Mouse (Mus musculus) kidney, postnatal 4 days (tissue): ENCODE measurements around the gene Dpysl4.

ENCODE experiments used
- DNase-seq, 2 experiments: peaks; one replicate each; pipeline ENCODE4 v3.0.0; 2021; ENCODE audit warnings: mixed read lengths in 2 of 2

Gene Dpysl4

DNA sequence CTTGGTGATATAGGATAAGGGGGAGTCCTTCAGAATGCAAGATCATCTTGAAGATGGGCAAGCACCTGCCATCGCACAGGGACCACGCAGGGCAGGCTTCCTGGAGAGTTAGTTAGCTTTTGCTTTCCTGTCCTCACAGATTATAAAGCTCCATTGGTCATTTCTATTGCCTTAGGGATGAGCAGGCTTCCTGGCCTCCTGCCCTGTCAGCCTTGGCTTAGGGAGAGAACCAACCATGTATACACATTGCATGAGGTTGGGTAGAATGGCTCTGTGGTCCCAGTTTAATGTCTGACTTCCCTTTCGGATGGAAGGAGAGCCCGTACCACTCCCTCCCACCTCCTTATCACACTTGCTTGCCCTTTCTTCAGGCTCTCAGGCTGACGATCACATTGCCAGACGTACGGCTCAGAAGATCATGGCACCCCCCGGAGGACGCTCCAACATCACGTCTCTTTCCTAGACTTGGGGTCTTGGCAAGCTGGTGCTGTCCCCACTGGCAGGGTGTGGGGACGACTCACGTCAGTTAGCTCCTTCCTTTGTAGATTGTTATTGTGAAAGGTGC lies 14.8 kb downstream of the Dpysl4 start:
- DNase-seq, result no peak

DNA sequence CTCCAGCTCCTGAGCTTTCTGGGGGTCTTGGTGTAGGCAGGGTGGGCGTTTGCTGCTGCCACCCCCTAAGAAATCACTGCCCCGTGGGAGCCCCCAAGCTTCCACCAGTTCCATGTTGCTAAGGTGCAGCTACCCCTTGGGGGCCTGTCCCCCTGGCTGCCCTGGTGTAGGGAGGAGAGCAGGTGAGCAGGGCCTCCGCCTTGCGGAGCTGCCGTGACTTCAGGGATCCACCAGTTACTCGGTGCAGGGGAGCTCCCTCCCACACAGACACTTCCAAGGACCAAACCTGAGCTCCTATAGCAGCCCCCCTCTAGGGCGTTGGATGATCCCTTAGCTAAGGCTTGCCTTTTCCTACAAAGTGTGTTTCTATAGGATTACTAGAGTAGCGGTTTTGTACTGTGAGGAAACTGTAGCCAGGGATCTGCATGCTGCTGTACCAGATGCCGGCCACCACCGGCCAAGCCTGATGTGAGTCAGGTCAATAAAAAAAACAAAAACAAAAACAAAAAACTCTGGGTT lies 15.5 kb downstream of the Dpysl4 start:
- no peak for DNase-seq

DNA sequence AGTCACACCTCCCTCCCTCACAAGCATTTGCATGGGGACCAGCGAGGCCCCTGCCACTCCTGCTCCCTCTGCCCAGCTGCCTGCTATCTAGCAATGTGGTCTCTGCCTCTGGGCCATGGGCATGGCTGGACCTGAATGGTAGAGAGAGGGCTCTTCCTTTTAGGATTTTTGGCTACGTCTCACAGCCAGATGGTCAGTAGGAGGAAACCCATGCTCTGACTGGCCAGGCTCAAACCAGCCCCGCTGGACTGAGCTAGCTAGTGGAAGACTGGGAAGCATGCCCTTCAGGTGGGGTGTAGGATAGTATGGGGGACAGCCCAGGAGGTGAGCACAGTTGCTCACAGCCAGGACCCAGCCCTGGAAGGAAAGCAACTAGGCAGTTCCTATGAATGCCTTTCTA lies 16.0 kb downstream of the Dpysl4 start:
- DNase-seq, result no peak

DNA sequence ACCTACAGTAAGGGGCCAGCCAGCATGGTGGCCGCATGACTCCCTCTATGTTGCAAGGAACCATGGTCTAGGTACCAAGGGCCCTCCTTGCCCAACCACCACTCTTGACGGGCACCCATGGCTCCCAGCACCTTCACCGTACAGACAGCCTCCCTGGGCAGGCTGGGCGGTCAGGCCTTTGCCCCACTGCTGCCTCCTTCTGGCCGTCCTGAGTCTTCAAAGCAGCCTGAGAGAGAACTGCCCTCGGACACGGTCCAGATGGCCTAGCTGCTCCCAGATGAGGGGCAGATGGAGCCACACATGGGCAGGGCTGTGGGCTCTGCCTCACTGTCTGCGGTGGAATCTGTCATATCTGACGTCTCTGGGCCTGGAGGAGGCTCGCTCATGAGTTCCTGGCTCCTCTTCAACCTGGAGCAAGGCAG lies 18.2 kb downstream of the Dpysl4 start:
- DNase-seq, result peak; percentile 44 to 50

DNA sequence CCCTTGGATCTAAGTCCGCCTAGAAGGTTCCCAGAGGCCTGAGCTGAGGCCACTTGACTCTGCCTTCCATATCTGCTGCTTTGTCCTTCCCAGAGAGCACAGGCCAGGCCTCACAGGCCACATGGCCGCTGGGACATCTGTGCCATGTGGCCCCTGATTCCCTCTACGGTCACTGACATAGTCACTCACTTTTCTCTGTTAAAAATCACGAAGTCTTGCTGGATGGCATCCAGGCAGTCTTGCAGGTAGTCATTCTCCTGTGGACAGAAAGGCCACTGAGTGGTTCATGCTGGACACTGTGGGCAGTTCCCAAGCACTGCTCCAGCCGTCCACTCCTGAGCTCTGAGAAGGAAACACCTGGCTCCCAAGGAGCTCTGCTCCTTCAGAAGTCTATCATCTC lies 19.3 kb downstream of the Dpysl4 start:
- DNase-seq, result no peak

DNA sequence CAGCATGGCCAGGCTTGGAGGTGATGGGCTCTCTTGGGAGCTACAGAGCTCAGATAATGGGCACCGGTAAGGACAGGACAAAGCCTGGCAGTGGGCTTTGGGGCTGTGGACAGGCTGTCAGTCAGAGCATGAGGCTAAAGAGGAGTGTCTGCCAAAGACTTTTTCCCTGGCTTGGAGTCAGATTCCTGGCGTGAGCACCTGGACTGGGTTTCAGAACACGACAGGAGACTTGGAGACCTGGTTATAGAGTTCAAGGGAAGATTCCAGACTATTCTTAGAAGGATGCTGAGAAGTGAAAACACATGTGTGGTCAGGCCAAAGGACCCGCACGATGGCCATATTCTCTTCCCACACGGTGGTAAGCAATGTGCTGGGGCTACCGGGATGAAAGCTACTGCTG lies 19.9 kb downstream of the Dpysl4 start:
- DNase-seq, result no peak

DNA sequence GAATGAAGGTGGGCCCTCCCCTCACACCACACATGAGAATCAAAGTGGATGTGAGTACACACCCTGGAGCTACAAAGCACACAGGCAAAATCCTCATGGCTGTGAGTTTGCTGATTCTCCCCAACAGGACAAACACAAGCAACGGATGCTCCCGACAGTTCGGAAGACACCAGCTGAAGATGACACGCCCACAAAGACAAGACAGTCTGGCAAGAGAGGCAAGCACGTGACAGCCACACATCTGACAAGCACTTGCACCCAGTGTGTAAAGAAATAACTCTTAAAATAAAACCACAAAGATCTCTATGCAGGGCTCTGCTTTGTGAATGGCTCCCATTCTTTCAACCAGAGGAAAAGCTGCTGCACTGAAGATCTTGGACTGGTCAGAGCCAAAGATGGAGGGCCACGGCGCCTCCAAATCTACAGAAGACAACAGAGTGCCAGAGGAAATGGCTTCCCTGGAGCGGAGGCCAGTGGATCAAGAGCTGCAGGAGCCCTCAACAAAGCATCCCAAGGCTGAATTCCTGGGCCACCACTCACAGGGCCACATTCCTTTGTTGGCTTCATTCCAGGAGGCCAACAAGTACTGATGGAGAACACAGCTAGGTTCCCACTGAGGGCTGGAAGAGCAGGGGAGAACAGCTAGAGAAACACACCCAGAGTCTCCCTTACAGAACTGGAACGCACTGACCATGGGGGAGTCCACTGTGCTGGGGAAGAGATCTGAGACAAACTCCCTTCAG lies 22.3 kb downstream of the Dpysl4 start:
- DNase-seq, result no peak

DNA sequence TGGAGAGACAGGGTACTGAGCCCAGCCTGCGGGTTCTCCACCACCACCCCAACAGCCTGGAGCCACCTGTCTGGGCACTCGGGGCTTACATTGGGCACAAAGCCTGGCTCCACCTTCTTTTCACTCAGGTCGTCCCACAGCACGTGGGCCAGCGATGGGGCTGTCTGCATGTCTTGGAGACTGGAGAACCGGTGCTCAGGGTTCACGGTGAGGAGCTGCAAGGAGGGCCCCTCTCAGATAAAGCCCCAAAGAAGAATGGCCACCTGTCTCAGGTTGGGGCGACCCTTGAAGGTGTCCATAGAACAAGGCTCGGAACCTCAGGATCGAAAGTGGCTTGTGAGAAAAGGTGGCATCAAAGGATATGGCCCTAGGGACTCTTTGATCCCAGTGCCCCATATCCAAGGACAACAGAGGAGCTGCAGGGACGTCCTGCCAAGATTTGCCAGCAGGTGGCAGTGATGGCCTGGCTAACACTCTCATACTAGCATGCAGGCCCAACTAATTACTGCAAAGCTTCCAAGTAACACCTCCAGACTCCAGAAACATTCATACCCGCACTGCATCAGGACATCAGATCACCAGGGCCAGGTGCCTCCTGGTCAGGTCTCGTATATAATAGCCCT lies 33.5 kb downstream of the Dpysl4 start:
- DNase-seq, result peak; percentile 92 to 94

DNA sequence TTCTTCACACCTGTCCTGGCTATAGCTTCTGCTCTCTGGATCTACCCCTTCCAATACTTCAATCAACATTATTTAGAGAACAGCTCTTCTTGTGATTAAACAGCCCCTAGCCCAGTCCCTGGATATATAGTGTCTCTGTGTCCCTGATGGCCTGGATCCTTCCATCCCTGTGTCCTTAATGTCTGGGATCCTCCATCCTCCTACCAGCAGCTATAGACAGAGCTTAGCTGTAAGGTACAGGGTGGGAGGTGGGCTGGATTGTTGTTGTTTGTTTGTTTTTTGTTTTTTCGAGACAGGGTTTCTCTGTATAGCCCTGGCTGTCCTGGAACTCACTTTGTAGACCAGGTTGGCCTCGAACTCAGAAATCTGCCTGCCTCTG lies 34.0 kb downstream of the Dpysl4 start:
- DNase-seq, result no peak

DNA sequence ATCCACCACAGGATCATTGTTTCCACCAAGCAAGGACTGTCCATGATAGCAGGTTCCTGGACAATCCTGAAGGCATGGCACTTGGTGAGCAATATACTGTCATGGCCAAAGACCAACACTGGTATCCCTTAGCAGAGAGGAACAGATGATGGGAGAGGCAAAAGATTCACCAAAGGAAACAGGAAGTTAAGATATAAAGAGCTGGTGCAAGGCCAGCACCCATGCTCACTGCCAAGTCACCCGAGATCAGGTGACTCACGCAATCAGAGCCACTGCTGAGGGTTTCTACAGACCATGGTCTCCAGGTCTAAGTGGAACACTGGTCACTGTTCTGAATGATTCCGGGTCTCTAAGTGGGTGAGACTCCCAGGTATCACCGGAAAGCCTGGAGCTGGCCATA lies 40.1 kb downstream of the Dpysl4 start:
- DNase-seq, result no peak

DNA sequence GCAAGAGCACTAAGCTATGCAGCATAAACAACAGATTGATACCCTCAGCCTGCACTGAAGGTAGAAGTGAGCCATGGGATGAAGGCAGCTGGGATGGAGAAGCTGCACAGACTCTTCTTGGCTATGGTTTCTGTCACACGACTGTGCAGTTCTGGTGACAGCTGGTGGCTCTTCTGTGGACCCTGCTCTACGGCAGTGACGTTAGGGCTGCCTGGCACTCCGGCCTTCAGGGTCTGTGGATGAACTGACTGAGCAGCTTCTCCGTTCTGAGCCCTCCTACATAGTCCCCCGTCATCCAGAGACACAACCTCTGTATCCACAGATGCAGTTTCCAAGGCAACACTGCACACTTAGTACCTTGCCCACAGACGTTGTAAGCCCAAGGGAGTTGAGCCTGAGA lies 40.7 kb downstream of the Dpysl4 start:
- no peak for DNase-seq

DNA sequence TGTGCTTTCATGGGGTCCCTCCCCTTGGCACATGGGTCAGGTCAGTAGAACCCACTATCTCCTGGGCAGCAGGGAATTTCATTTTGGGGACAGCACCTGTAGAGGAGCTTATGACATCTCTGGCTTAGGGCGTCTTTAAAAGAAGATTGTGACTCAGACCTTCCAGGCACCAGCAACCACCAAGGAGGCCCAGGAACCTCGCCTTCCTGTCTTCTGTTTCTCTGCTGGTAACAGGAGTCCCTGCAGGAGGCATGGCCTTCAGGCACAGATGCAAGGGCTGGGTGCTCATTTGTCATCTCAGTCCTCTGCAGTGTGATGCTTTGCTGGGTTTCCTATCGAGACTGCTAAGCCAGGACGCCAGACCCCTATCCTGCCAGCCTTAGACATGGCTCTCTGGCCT lies 43.2 kb downstream of the Dpysl4 start:
- no peak for DNase-seq

DNA sequence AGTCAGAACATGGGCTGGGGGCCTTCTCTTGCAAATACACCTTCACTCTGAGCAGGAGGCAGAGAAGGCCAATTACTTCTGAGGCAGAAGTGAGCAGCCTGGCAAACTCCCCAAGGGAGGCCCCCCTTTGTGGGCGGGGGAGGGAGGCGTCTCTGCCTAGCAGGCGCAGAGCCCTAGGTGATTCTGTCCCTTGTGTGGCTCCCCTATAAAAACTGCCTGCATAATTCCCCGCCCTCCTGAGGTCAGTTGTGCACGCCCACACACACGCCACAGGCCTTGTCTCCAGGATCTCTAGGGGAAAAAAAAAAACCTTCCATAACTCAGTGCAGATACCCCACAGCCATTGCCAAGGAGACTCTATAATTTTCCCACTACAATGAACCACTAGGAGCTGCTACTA lies 44.6 kb downstream of the Dpysl4 start:
- peak; percentile 22 to 32 for DNase-seq

DNA sequence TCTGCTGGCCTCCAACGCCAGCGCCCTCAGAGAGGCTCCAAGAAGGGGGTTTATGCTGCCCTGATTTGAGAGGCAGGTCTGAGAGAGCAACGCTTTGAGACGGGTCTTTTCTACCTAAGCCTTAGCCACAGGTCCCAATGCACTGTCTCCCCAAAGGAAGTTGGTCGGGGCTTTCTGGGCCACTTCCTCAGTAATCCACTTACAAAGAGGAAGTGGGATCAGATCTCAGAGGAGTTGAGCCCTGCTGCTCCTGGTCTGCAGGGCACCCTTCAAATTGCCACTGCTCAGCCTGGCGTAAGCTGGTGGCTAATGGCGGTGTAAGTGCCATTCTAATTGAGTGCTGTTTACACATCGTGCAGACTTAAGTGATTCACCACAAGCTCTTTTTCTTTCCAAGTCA lies 45.7 kb downstream of the Dpysl4 start:
- no peak for DNase-seq

DNA sequence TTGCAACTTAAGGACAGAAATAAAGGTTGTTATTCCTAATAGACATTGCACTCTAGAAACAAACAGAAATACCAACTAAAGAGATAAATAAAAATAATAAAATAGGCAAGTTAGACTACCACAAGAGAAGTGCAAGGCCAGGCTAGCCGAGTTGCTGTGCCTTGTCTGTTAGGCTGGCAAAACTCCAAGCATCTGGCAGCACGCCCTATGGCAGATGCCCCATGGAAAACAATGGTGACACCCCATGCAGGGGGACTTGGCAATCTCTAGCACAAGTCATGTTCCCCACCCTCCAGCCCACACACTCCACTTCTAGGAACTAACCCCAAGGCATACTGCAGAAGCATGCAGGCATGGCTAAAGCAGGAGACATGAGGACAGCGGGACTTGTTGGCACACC lies 47.6 kb downstream of the Dpysl4 start:
- peak in 1 of 2 experiments; percentile 20 for DNase-seq

DNA sequence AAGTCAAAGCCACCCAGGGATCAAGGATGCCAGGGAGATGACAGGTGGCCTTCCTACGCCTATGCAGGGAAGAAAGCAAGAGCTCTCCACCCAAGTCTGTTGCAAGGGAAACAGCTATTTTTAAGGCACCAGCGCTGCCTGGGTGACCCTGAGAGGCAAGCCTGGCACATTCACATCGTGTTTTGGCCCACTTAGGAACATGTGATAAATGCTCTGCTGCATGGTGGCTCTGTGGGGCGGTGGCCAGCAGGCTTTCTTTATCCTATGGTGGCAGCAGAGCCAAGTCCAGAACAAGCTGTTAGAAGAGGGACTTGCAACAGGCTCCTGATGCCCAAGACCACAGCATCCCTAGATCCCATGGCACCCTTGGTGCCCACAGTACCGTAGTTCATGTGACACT lies 49.4 kb downstream of the Dpysl4 start:
- DNase-seq, result no peak

DNA sequence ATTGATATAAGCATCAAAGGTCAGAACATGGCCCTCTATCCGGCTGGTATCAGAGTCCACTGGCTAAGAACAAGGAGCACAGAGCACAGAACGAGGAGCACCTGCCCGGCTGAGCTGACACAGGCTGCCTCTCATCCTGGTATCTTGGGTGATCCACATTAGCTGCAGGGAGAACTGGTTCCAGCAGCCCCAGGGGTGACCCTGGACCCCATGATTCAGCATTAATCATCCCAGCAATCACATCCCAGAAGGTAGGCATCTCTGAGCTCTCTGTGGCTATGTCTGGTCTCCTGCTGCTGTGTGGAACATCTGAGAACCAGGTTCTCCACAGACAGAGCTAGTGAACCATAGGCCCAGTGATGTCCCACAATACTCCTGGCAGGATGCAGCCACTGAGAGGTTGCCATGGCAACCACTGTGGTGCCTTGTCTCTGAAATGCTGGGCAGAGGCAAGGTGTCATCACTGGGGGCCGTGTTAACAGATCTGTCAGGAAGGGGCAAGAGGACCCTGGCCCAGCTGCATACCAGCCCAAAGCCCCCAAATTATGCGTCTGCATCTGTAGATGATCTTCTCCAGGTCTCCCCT lies 51.2 kb downstream of the Dpysl4 start:
- DNase-seq, result no peak

DNA sequence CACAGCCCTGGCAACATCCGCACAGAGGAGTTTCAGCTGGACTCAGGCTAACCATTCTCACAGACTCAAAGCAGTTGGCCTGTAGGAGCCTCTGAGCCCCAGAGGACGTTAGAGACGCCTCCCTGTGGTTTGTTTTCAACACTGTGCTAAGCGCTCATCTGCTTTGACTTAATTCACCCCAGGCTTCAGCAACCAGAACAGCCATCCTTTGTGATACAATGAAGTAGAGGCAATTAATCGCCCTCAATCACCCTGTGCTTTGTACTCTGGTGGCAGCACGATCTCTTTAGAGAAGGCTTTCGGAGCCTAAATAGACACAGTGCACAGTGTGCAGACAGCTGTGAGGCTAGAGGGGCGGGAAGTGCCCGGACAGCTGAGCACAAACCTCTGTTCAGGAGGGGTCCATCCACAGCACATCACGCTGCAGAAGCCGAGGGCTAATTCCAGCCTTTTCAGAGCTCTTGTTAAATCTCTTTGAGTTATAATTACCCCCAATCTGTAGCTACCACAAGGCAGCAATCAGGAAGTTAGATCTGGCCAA lies 54.2 kb downstream of the Dpysl4 start:
- DNase-seq, result no peak

DNA sequence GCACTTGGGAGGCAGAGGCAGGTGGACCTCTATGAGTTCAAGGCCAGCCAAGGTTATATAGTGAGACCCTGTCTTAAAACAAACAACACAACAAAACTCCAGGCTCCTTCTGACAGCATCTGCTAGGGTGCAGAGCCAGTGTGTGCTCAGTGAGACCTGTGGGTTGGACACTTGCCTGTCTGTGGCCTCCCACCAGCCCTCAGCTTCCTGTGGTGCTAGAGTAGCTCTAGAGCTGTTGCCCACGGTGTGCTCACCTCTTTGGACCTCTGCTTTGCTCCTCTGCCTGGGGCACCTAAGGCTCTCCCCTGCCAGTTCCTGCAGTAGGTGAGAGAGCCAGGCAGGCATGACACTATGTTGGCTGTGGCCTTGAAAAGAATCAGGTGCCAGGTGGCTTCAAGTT lies 58.0 kb downstream of the Dpysl4 start:
- no peak for DNase-seq

DNA sequence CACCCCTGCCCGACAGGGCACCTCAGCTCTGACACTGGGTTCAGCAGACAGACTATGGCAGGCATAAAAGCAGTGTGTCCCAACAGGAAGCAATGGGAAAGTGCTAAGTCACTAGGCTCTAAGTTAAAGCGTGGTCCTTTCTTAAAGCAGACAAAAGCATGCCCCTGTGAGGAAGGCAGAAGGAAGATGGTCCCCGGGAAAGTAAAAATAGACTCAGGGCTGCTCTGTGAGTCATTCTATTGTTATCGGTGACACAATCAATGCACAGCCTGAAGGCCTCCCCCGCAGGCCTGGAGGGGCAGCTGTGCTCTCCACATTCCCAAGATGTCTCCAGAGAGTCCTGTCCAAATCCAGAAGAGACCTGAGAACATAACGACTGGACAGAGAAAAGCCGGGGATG lies 60.1 kb downstream of the Dpysl4 start:
- DNase-seq, result no peak

DNA sequence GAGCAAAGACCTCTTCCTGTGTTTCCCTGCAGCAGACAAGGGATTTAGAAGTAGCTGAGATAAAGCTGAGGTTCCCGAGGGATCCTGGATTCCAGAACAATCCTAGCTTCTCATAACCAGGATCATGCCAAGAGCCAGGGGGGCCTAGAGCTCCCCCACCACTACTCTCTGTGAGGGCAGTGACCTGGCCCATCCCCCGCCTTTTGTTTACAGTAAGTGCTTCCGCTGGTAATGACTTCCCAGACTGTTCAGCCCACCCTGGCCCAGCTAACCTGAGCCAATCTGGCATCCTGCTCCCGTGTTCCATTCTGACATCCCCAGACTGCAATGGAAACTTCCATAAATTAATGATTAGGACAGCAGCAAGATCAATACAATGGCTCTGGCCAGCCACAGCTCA lies 61.6 kb downstream of the Dpysl4 start:
- peak; percentile 35 to 54 for DNase-seq

DNA sequence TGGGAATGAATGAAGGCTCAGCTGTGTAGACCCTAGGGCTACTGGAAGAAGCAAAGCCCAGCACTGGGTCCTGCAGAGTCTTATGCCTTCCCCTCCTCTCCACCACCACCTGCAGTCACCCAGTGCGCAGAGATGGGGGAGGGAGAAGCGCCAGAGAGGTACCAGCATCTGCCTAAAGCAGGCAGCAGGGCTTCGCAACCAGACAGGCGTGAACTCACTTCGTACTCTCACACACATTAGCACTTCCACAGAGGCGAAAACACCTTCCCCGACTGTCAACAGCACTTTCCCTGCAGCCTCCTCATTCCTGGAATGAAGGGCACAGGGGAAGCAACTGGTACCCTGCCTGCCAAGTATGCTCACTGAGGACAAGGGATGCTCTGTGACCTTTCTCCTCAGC lies 63.6 kb downstream of the Dpysl4 start:
- no peak for DNase-seq

DNA sequence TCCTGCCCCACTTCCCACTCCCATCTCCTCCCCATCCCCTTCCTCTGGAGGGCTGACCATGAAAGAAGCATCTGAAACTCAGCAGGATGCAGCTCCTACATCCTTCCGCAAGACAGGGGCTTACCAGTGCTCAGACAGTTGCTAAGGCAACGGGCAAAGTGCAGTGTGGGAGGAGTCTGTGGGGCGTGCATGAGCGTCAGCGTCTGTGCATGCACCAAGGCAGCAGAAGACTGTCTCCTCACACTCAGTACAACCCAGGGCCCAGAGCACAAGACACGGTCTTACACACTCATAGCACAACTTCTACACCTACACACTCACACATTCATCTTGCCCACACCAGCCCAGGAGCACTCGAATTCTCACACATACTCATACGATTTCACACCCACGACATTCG lies 65.3 kb downstream of the Dpysl4 start:
- peak; percentile 69 to 77 for DNase-seq
